Mouse (Mus musculus): Measurements from ENCODE around the gene Lrfn3. TPM values are rescaled to one million over a fixed set of nuclear protein-coding genes. Genes with fewer than 3 reads are reported as not detected.

Lrfn3 gene
- polyA plus RNA-seq, 1 experiment from 2014 or later: 15.2 TPM

DNA sequence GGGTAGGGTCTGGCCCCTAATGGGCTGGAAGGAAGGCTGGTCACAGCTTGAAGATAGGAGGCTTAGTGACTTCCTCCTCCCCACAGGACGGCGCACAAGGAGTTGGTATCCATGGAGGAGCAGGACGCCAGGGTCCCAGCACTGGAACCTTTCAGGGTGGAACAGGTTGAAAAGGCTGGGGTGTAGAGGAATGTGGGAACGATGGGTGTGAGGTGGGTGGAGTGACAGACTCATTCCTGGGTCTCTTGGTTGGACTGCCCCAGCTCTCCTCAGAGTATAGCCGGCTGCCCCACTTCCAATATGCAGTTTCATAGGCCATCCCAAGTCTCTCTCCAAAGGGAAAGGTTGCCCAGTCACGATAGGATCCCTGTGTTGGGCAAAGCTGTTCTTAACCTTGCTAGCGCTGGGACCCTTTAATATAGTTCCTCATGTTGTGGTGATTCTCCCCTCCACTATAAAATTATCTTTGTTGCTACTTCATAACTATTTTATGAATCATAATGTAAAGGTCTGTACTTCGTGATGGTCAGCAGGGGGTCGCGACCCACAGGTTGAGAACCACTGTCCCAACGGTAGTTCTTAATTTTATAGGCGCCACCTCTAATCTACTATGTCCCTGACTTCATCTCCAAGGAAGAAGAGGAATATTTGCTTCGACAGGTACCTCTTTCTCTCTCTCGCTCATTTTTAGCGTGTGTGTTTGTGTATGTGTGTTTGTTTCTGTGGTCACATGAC lies 53.0 kb downstream of the Lrfn3 start:
- 58% methylated on average over 15 of the region's 15 CpGs for WGBS
- Histone ChIP-seq H3K4me1 (ENCODE audit: control insufficient read depth, insufficient read depth, low read length) (peaks cover 17% of the 10 kb centered on the region), H3K36me3 (ENCODE audit: control insufficient read depth, insufficient read depth, low read length) (peaks cover 17% of the 10 kb centered on the region), H3K4me2 (ENCODE audit: low read length) (peak overlapping the region; percentile 82), H3K9me3 (replicated peaks; ENCODE audit: control insufficient read depth, low read length, poor library complexity, severe bottlenecking) (no peaks in the 10 kb centered on the region), H3K9ac (ENCODE audit: low read depth, low read length) (peak overlapping the region; percentile 73), H3K27ac (ENCODE audit: low read length) (no peak overlapping the region), H3K27me3 (ENCODE audit: control insufficient read depth, insufficient read depth, low read depth, low read length) (no peaks in the 10 kb centered on the region), H3K4me3 (ENCODE audit: low read depth, low read length) (peak overlapping the region; percentile 60)
- no peak for ATAC-seq

DNA sequence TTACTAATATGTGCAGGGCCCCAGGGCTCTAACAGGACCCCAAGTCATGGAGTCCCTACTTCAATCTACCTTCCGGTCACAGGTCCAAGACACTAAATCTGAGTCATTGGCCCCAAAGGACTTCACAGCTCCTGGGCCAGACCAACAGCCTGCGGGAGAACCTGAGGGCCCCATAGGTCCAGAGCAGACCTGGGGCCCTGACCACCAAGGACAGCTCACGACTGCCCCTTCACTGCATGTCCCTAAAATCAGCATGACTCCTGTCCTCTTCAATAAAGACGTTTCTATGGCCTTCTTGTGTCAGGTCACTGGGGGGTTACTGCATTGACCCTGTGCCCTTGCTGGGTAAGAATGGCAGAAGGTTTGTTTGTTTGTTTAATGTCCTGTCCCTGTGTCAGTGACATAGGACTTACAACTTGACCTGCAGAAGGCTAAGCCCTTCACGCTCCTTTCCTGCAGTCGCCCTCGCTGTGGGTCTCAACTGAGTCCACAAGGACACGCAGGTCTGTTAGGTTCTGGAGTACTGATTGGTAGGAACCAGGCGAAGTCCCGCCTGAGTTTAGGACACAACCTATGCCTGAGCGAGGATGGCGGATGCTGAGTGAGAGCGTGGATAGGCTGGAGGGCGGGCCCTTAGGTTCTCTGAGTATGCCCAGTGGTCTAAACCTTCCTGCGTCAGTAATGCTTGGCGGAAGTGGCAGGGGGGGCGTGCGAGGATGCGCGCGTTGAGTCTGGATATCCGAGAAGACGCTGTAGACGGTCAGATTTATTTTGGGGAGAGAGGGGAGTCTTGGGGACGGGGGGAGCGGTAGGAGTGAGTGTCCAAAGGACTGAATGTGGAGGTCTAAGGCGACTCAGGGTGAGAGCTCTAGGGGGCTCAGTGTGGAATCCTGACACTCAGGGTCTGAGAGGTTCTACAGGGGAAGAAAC lies 54.2 kb downstream of the Lrfn3 start, which contains the start of gene Alkbh6:
Alkbh6 (plus strand) TSS at position 642 of the 930 bp plus-strand sequence.
- WGBS: 4% methylated on average over 27 of the region's 27 CpGs
- no peaks in the 10 kb centered on the region for H3K27me3 ChIP-seq (ENCODE audit: control insufficient read depth, insufficient read depth, low read depth, low read length)
- H3K9me3 ChIP-seq (replicated peaks; ENCODE audit: control insufficient read depth, low read length, poor library complexity, severe bottlenecking): no peaks in the 10 kb centered on the region
- ATAC-seq: peak; percentile 100
- H3K4me3 ChIP-seq (ENCODE audit: low read depth, low read length): peak within 1 kb of the TSS; percentile 60
- peak within 1 kb of the TSS; percentile 82 for H3K4me2 ChIP-seq (ENCODE audit: low read length)
- peaks cover 17% of the 10 kb centered on the region for H3K4me1 ChIP-seq (ENCODE audit: control insufficient read depth, insufficient read depth, low read length)
- H3K27ac ChIP-seq (ENCODE audit: low read length): peak within 1 kb of the TSS; percentile 82
- peak within 1 kb of the TSS; percentile 73 for H3K9ac ChIP-seq (ENCODE audit: low read depth, low read length)
- H3K36me3 ChIP-seq (ENCODE audit: control insufficient read depth, insufficient read depth, low read length): peaks cover 23% of the 10 kb centered on the region

- no peak overlapping the region for H3K27ac ChIP-seq (ENCODE audit: low read length)
- H3K27me3 ChIP-seq (ENCODE audit: control insufficient read depth, insufficient read depth, low read depth, low read length): no peaks in the 10 kb centered on the region
- peaks cover 17% of the 10 kb centered on the region for H3K4me1 ChIP-seq (ENCODE audit: control insufficient read depth, insufficient read depth, low read length)
- peaks cover 37% of the 10 kb centered on the region for H3K36me3 ChIP-seq (ENCODE audit: control insufficient read depth, insufficient read depth, low read length)
- no peak overlapping the region for H3K9ac ChIP-seq (ENCODE audit: low read depth, low read length)
- no peak for ATAC-seq
- no peaks in the 10 kb centered on the region for H3K9me3 ChIP-seq (replicated peaks; ENCODE audit: control insufficient read depth, low read length, poor library complexity, severe bottlenecking)
- WGBS: 95% methylated on average over 16 of the region's 16 CpGs
- H3K4me2 ChIP-seq (ENCODE audit: low read length): no peak overlapping the region
- H3K4me3 ChIP-seq (ENCODE audit: low read depth, low read length): no peak overlapping the region
Measured at GRCm38 (mm10) chr7:30306083-30306779, 56.3 kb downstream of the Lrfn3 start.

Other genes with a start within 250 kb of the Lrfn3 start
- 24.5 and 26.6 TPM in 2 replicates for gene Zfp382, start 240.8 kb downstream of the Lrfn3 start, polyA plus RNA-seq (2015; fragmentation: Nextera tagmentation; extraction: Ambion mirVana)
- gene Zfp146, start 193.0 kb downstream of the Lrfn3 start, polyA plus RNA-seq (2015; fragmentation: Nextera tagmentation; extraction: Ambion mirVana): 10.8 and 13.4 TPM in 2 replicates
- gene Cox7a1, start 178.6 kb downstream of the Lrfn3 start, polyA plus RNA-seq (2015; fragmentation: Nextera tagmentation; extraction: Ambion mirVana): 5.9 and 8.5 TPM in 2 replicates
- 64.8 and 65.3 TPM in 2 replicates for gene Capns1, start 164.0 kb downstream of the Lrfn3 start, polyA plus RNA-seq (2015; fragmentation: Nextera tagmentation; extraction: Ambion mirVana)
- 158 and 166 TPM in 2 replicates for gene Polr2i, start 130.8 kb downstream of the Lrfn3 start, polyA plus RNA-seq (2015; fragmentation: Nextera tagmentation; extraction: Ambion mirVana)
- 436 and 442 TPM in 2 replicates for gene Tbcb, start 130.5 kb downstream of the Lrfn3 start, polyA plus RNA-seq (2015; fragmentation: Nextera tagmentation; extraction: Ambion mirVana)
- not detected in 2 replicates for gene Ovol3, start 127.0 kb downstream of the Lrfn3 start, polyA plus RNA-seq (2015; fragmentation: Nextera tagmentation; extraction: Ambion mirVana)
- 0.51 and 1.3 TPM in 2 replicates for gene Thap8, start 82.7 kb downstream of the Lrfn3 start, polyA plus RNA-seq (2015; fragmentation: Nextera tagmentation; extraction: Ambion mirVana)
- 3.8 and 4.0 TPM in 2 replicates for gene Wdr62, start 82.4 kb downstream of the Lrfn3 start, polyA plus RNA-seq (2015; fragmentation: Nextera tagmentation; extraction: Ambion mirVana)
- 100 and 124 TPM in 2 replicates for gene Clip3, start 71.0 kb downstream of the Lrfn3 start, polyA plus RNA-seq (2015; fragmentation: Nextera tagmentation; extraction: Ambion mirVana)
- 120 and 127 TPM in 2 replicates for gene Alkbh6, start 54.1 kb downstream of the Lrfn3 start, polyA plus RNA-seq (2015; fragmentation: Nextera tagmentation; extraction: Ambion mirVana)
- gene Syne4, start 48.0 kb downstream of the Lrfn3 start, polyA plus RNA-seq (2015; fragmentation: Nextera tagmentation; extraction: Ambion mirVana): 13.4 and 16.0 TPM in 2 replicates
- not detected in 2 replicates for gene E130208F15Rik, start 41.0 kb downstream of the Lrfn3 start, polyA plus RNA-seq (2015; fragmentation: Nextera tagmentation; extraction: Ambion mirVana)
- gene Sdhaf1, start 38.9 kb downstream of the Lrfn3 start, polyA plus RNA-seq (2015; fragmentation: Nextera tagmentation; extraction: Ambion mirVana): 15.2 and 16.9 TPM in 2 replicates
- 15.3 and 23.5 TPM in 2 replicates for gene Tyrobp, start 51.0 kb upstream of the Lrfn3 start, polyA plus RNA-seq (2015; fragmentation: Nextera tagmentation; extraction: Ambion mirVana)
- not detected in 2 replicates for gene Hcst, start 57.1 kb upstream of the Lrfn3 start, polyA plus RNA-seq (2015; fragmentation: Nextera tagmentation; extraction: Ambion mirVana)
- 2.7 and 2.9 TPM in 2 replicates for gene Nfkbid, start 59.0 kb upstream of the Lrfn3 start, polyA plus RNA-seq (2015; fragmentation: Nextera tagmentation; extraction: Ambion mirVana)
- gene Aplp1, start 82.8 kb upstream of the Lrfn3 start, polyA plus RNA-seq (2015; fragmentation: Nextera tagmentation; extraction: Ambion mirVana): 761 and 788 TPM in 2 replicates
- 0.67 and 0.73 TPM in 2 replicates for gene Kirrel2, start 94.9 kb upstream of the Lrfn3 start, polyA plus RNA-seq (2015; fragmentation: Nextera tagmentation; extraction: Ambion mirVana)
- gene Nphs1, start 95.5 kb upstream of the Lrfn3 start, polyA plus RNA-seq (2015; fragmentation: Nextera tagmentation; extraction: Ambion mirVana): 0.46 and 0.50 TPM in 2 replicates
- gene Prodh2, start 130.8 kb upstream of the Lrfn3 start, polyA plus RNA-seq (2015; fragmentation: Nextera tagmentation; extraction: Ambion mirVana): not detected in 2 replicates
- gene Arhgap33, start 172.3 kb upstream of the Lrfn3 start, polyA plus RNA-seq (2015; fragmentation: Nextera tagmentation; extraction: Ambion mirVana): 140 and 149 TPM in 2 replicates
- 7.5 and 11.2 TPM in 2 replicates for gene Hspb6, start 189.4 kb upstream of the Lrfn3 start, polyA plus RNA-seq (2015; fragmentation: Nextera tagmentation; extraction: Ambion mirVana)
- 8.2 and 8.5 TPM in 2 replicates for gene Proser3, start 189.5 kb upstream of the Lrfn3 start, polyA plus RNA-seq (2015; fragmentation: Nextera tagmentation; extraction: Ambion mirVana)
- 52.1 and 63.8 TPM in 2 replicates for gene Lin37, start 197.1 kb upstream of the Lrfn3 start, polyA plus RNA-seq (2015; fragmentation: Nextera tagmentation; extraction: Ambion mirVana)
- gene U2af1l4, start 200.5 kb upstream of the Lrfn3 start, polyA plus RNA-seq (2015; fragmentation: Nextera tagmentation; extraction: Ambion mirVana): 82.0 and 88.4 TPM in 2 replicates
- gene Gm49396, start 200.6 kb upstream of the Lrfn3 start, polyA plus RNA-seq (2015; fragmentation: Nextera tagmentation; extraction: Ambion mirVana): 18.6 and 19.2 TPM in 2 replicates
- gene Psenen, start 200.9 kb upstream of the Lrfn3 start, polyA plus RNA-seq (2015; fragmentation: Nextera tagmentation; extraction: Ambion mirVana): 116 and 124 TPM in 2 replicates
- gene Igflr1, start 202.7 kb upstream of the Lrfn3 start, polyA plus RNA-seq (2015; fragmentation: Nextera tagmentation; extraction: Ambion mirVana): 4.5 and 4.8 TPM in 2 replicates
- 9.1 and 11.0 TPM in 2 replicates for gene Kmt2b, start 226.0 kb upstream of the Lrfn3 start, polyA plus RNA-seq (2015; fragmentation: Nextera tagmentation; extraction: Ambion mirVana)
- 0.20 and 0.22 TPM in 2 replicates for gene Zbtb32, start 236.1 kb upstream of the Lrfn3 start, polyA plus RNA-seq (2015; fragmentation: Nextera tagmentation; extraction: Ambion mirVana)